Comparison of ENCODE assay signal across 8 mouse cellular contexts in genomic region chr13:48965559-48966525, GRCm38 (mm10). TPM values are rescaled to one million over a fixed set of nuclear protein-coding genes. Genes with fewer than 3 reads are reported as not detected.
A peak's percentile ranks its signal among the peaks of the same experiment; 100 is the strongest.
DNase-seq lines count a peak whose midpoint lies in the region; ATAC-seq and TF ChIP-seq lines count a peak whose summit lies in the region.

No protein-coding gene starts in this region.

- H3K9ac ChIP-seq in forebrain, embryonic 16.5 days (replicated peaks; ENCODE audit: low read depth, low read length), result peak overlapping the region; percentile 92; the same call in 1 of the 2 replicates
- peak overlapping the region; percentile 96 for H3K9ac ChIP-seq in lung, embryonic 14.5 days

- H3K9me3 ChIP-seq in G1E (replicated peaks), result no peaks in the 10 kb centered on the region
- no peaks in the 10 kb centered on the region for H3K9me3 ChIP-seq in forebrain, embryonic 16.5 days (ENCODE audit: control insufficient read depth, low read length)
- H3K9me3 ChIP-seq in lung, embryonic 14.5 days (ENCODE audit: low read depth, low read length), result no peaks in the 10 kb centered on the region

- H3K27ac ChIP-seq in forebrain, embryonic 16.5 days (ENCODE audit: low read length), result no peak overlapping the region
- peak overlapping the region; percentile 95 for H3K27ac ChIP-seq in layer of hippocampus, adult 2 months
- H3K27ac ChIP-seq in lung, embryonic 14.5 days (ENCODE audit: low read depth), result peak overlapping the region; percentile 97
- H3K27ac ChIP-seq in olfactory bulb, adult 2 months (ENCODE audit: insufficient read depth, low read depth, low read length), result no peak overlapping the region

- H3K27me3 ChIP-seq in G1E (ENCODE audit: insufficient read depth, low read length), result no peaks in the 10 kb centered on the region
- no peaks in the 10 kb centered on the region for H3K27me3 ChIP-seq in forebrain, embryonic 16.5 days (replicated peaks; ENCODE audit: control insufficient read depth, insufficient read depth, low read length)
- no peaks in the 10 kb centered on the region for H3K27me3 ChIP-seq in lung, embryonic 14.5 days (ENCODE audit: insufficient read depth, low read length)

- intact Hi-C loops in heart, postnatal 36 days (cut with DNase I), result loop anchor here (2.0 to 10.0 kb wide), 2 partner anchors 49 to 421 kb away; no protein-coding TSS in a partner anchor

- peaks cover 59% of the 10 kb centered on the region for H3K4me1 ChIP-seq in G1E (ENCODE audit: insufficient read depth, low read depth, low read length)
- H3K4me1 ChIP-seq in forebrain, embryonic 16.5 days (replicated peaks; ENCODE audit: control insufficient read depth, insufficient read depth, low read length), result peaks cover 38% of the 10 kb centered on the region
- H3K4me1 ChIP-seq in lung, embryonic 14.5 days (ENCODE audit: insufficient read depth), result peaks cover 11% of the 10 kb centered on the region
- H3K4me1 ChIP-seq in olfactory bulb, adult 2 months (ENCODE audit: control insufficient read depth, insufficient read depth, low read length), result peaks cover 13% of the 10 kb centered on the region

- no peak for TF ChIP-seq POLR2A in olfactory bulb, adult 2 months (IDR thresholded peaks at IDR 0.05; ENCODE audit: insufficient read depth, low read depth, low read length)

- no peak for TF ChIP-seq CTCF in G1E (IDR thresholded peaks at IDR 0.05; ENCODE audit: low read depth, low read length)
- TF ChIP-seq CTCF in layer of hippocampus, adult 2 months (conservative IDR thresholded peaks at IDR 0.05), result peak; percentile 53
- TF ChIP-seq CTCF in lung, embryonic 14.5 days (IDR thresholded peaks at IDR 0.05; ENCODE audit: low read depth), result peak; percentile 47
- TF ChIP-seq CTCF in olfactory bulb, adult 2 months (IDR thresholded peaks at IDR 0.05; ENCODE audit: insufficient read depth, low read depth, low read length), result no peak

- peak; percentile 67 for DNase-seq in G1E (ENCODE audit: low spot score)
- peak; percentile 81 for DNase-seq in c-Kit-positive CD71-positive TER-119-positive erythroid progenitor cells, embryonic 14.5 days (ENCODE audit: low spot score)
- DNase-seq in heart, postnatal 36 days, result peak; percentile 63 to 66
- peak; percentile 71 to 83 for DNase-seq in layer of hippocampus, adult 2 months (ENCODE audit: low spot score in 2 of 2)
- peak; percentile 83 for DNase-seq in lung, embryonic 14.5 days
- peak; percentile 72 for DNase-seq in thymus, postnatal 25 days

- ATAC-seq in G1E (ENCODE audit: extremely low read depth, insufficient number of reproducible peaks, low FRiP score, poor library complexity, severe bottlenecking), result peak; percentile 71
- ATAC-seq in forebrain, embryonic 16.5 days, result peak; percentile 47
- peak; percentile 54 for ATAC-seq in lung, embryonic 14.5 days (ENCODE audit: insufficient read depth)

- peaks cover 46% of the 10 kb centered on the region for H3K36me3 ChIP-seq in G1E (replicated peaks)
- H3K36me3 ChIP-seq in forebrain, embryonic 16.5 days (ENCODE audit: control insufficient read depth, insufficient read depth), result no peaks in the 10 kb centered on the region
- H3K36me3 ChIP-seq in lung, embryonic 14.5 days (ENCODE audit: insufficient read depth), result peaks cover 7% of the 10 kb centered on the region; the same call in 1 of the 2 replicates

- WGBS in forebrain, embryonic 16.5 days, result 9% methylated on average over 7 of the region's 7 CpGs
- WGBS in lung, embryonic 14.5 days, result 7% methylated on average over 7 of the region's 7 CpGs
- 2% methylated on average over 7 of the region's 7 CpGs for WGBS in olfactory bulb, adult 2 months

- H3K4me3 ChIP-seq in G1E (ENCODE audit: low read depth, low read length), result peak overlapping the region; percentile 94
- H3K4me3 ChIP-seq in forebrain, embryonic 16.5 days (replicated peaks; ENCODE audit: low read length), result peak overlapping the region; percentile 59
- H3K4me3 ChIP-seq in layer of hippocampus, adult 2 months, result peak overlapping the region; percentile 89
- peak overlapping the region; percentile 96 for H3K4me3 ChIP-seq in lung, embryonic 14.5 days (ENCODE audit: low read depth, low read length)
- peak overlapping the region; percentile 46 for H3K4me3 ChIP-seq in olfactory bulb, adult 2 months (ENCODE audit: insufficient read depth, low read depth, low read length)

- H3K4me2 ChIP-seq in forebrain, embryonic 16.5 days (ENCODE audit: low read length), result peak overlapping the region; percentile 71
- H3K4me2 ChIP-seq in lung, embryonic 14.5 days, result peak overlapping the region; percentile 98

RNA-seq across cellular contexts. Expression of gene Fam120a, which starts 2.0 kb away (rescaled TPM):
- total RNA-seq in G1E (2014; fragmentation: Nextera tagmentation) (260 and 279 TPM in 2 replicates), G1E (2017) (102 and 113 TPM in 2 replicates)
- polyA plus RNA-seq in G1E (2012), result 186 and 200 TPM in 2 replicates
- 13.7 and 14.8 TPM in 2 replicates for polyA plus RNA-seq in forebrain, embryonic 16.5 days (2015; fragmentation: Nextera tagmentation; extraction: Ambion mirVana)
- 100 to 1,000 TPM; 104 to 116 TPM for total RNA-seq in heart, postnatal 36 days (2021)
- 100 to 1,000 TPM; 112 to 120 TPM for total RNA-seq in layer of hippocampus, adult 2 months (2021)
- 37.0 and 37.7 TPM in 2 replicates for polyA plus RNA-seq in lung, embryonic 14.5 days (2014; fragmentation: Nextera tagmentation; extraction: Ambion mirVana)
- 79.3 TPM in 1 of 2 replicates, not detected in the other for polyA plus RNA-seq in olfactory bulb, adult 2 months (2012; ENCODE audit: insufficient read depth, insufficient read length, low replicate concordance, missing spikeins)

Comparison
In these comparisons a context has a peak if more than half of its experiments do, and no peak if none do; other contexts are left out.
1. H3K4me3 ChIP-seq: peak in every context shown above with its lines; median percentile 96 in lung, embryonic 14.5 days; 94 in G1E; 89 in layer of hippocampus, adult 2 months; 59 in forebrain, embryonic 16.5 days; 46 in olfactory bulb, adult 2 months.
2. CTCF ChIP-seq: peak in layer of hippocampus, adult 2 months (single experiment) and lung, embryonic 14.5 days (single experiment); none in G1E (single experiment) and olfactory bulb, adult 2 months (single experiment).
3. H3K27ac ChIP-seq: peak in layer of hippocampus, adult 2 months (single experiment) and lung, embryonic 14.5 days (single experiment); none in forebrain, embryonic 16.5 days (single experiment) and olfactory bulb, adult 2 months (single experiment).
4. Peak in every context shown above with its lines, with median percentiles within 50 percentile points of each other: ATAC-seq and DNase-seq.